ENCODE assay signal across 23 mouse cellular contexts in genomic region chr16:87764668-87765109, GRCm38 (mm10).
A peak's percentile ranks its signal among the peaks of the same experiment; 100 is the strongest.
DNase-seq lines count a peak whose midpoint lies in the region; ATAC-seq and TF ChIP-seq lines count a peak whose summit lies in the region.
"Had no signal": no experiment of that assay in that cellular context is flagged by ENCODE, and none has a peak within 500 bp of the region (broad histone marks: within the 10 kb centered on the region; RNA-seq: fewer than 3 reads in every experiment).

No protein-coding gene starts in this region.

- H3K27me3 ChIP-seq in CH12.LX (replicated peaks), result no peaks in the 10 kb centered on the region
- H3K27me3 ChIP-seq: embryonic facial prominence, embryonic 13.5 days; forebrain, embryonic 12.5 days; hindbrain, embryonic 12.5 days; intestine, embryonic 15.5 days; Patski had no signal

- peak overlapping the region; percentile 36 to 57 (median 51) for H3K4me3 ChIP-seq in CH12.LX (replicated peaks in 1 of 3; ENCODE audit: low read depth in 2 of 3, low read length in 2 of 3, poor library complexity in 1 of 3)
- H3K4me3 ChIP-seq: embryonic facial prominence, embryonic 13.5 days; forebrain, embryonic 12.5 days; heart, embryonic 10.5 days; hindbrain, embryonic 12.5 days; intestine, embryonic 15.5 days had no signal

- H3K4me2 ChIP-seq in CH12.LX (ENCODE audit: insufficient read depth, low read depth, poor library complexity, severe bottlenecking), result peak overlapping the region; percentile 43
- H3K4me2 ChIP-seq: embryonic facial prominence, embryonic 13.5 days; forebrain, embryonic 12.5 days; hindbrain, embryonic 12.5 days; intestine, embryonic 15.5 days had no signal

- no peak; a peak in 1 of 4 replicates for TF ChIP-seq CTCF in CH12.LX (conservative IDR thresholded peaks at IDR 0.05 in 1 of 2, IDR thresholded peaks at IDR 0.05 in 1 of 2; ENCODE audit: low read depth in 2 of 2, low read length in 2 of 2)

- TF ChIP-seq EP300 in CH12.LX (IDR thresholded peaks at IDR 0.05; ENCODE audit: low read length), result peak; percentile 49; the same call in 1 of the 2 replicates

- DNase-seq in CD4-positive helper T cell, adult 2 months (ENCODE audit: low read depth, low spot score), result peak; percentile 71
- peak; percentile 96 for DNase-seq in CH12.LX (ENCODE audit: extremely low read depth)
- DNase-seq in naive thymus-derived CD4-positive, alpha-beta T cell, adult 2 months (ENCODE audit: low read depth), result peak; percentile 59
- DNase-seq in ovary, postnatal 14 days (ENCODE audit: low spot score), result no peak
- DNase-seq in heart, adult 18-20 months, result no peak
- DNase-seq in cerebellum, adult 11 months, result no peak
- DNase-seq: adrenal gland, adult 8-10 months; adrenal gland, postnatal 36 days; cerebellum, adult 8-10 months; cerebellum, postnatal 14 days; gastrocnemius, postnatal 25 days; heart, adult 11 months; heart, postnatal 10 days; heart, postnatal 4 days had no signal

- peak; percentile 75 for ATAC-seq in granulocyte monocyte progenitor cell, adult 5-6 weeks (replicated peaks; ENCODE audit: poor library complexity, severe bottlenecking)
- ATAC-seq: forebrain, embryonic 16.5 days; hindbrain, embryonic 16.5 days; intestine, embryonic 15.5 days; Patski had no signal

- dilution Hi-C loops in CH12.LX (cut with MboI; ENCODE audit: extremely low pct_ligation_motif_present, extremely low pct_unique_long_range_greater_than_20kb, low sequenced_read_pairs), result no loop called here

- H3K79me2 ChIP-seq in CH12.LX (replicated peaks; ENCODE audit: control insufficient read depth, extremely low read depth, insufficient read depth, poor library complexity, severe bottlenecking), result no peaks in the 10 kb centered on the region

- no peaks in the 10 kb centered on the region for H3K9me3 ChIP-seq in CH12.LX (replicated peaks; ENCODE audit: low read length)
- H3K9me3 ChIP-seq: embryonic facial prominence, embryonic 13.5 days; forebrain, embryonic 12.5 days; heart, embryonic 10.5 days; hindbrain, embryonic 12.5 days; intestine, embryonic 15.5 days had no signal

- no peak for TF ChIP-seq RAD21 in CH12.LX (IDR thresholded peaks at IDR 0.05; ENCODE audit: low read depth, low read length)

- no peaks in the 10 kb centered on the region for H3K36me3 ChIP-seq in CH12.LX (replicated peaks in 1 of 2; ENCODE audit: control insufficient read depth in 1 of 2, insufficient read depth in 1 of 2, low read length in 1 of 2)
- H3K36me3 ChIP-seq: embryonic facial prominence, embryonic 13.5 days; forebrain, embryonic 12.5 days; heart, embryonic 10.5 days; hindbrain, embryonic 12.5 days; intestine, embryonic 15.5 days had no signal

- H3K9ac ChIP-seq in CH12.LX (ENCODE audit: insufficient read depth, low read depth), result peak overlapping the region; percentile 48
- H3K9ac ChIP-seq: embryonic facial prominence, embryonic 13.5 days; forebrain, embryonic 12.5 days; hindbrain, embryonic 12.5 days; intestine, embryonic 15.5 days had no signal

- H3K27ac ChIP-seq in CH12.LX (ENCODE audit: insufficient read depth, low read depth), result no peak overlapping the region
- H3K27ac ChIP-seq: embryonic facial prominence, embryonic 13.5 days; forebrain, embryonic 12.5 days; heart, embryonic 10.5 days; hindbrain, embryonic 12.5 days; intestine, embryonic 15.5 days had no signal

- peaks cover 0 to 13% of the 10 kb centered on the region in 2 experiments; a peak in 1 of 4 replicates for H3K4me1 ChIP-seq in CH12.LX (ENCODE audit: control insufficient read depth in 1 of 2, insufficient read depth in 2 of 2)
- H3K4me1 ChIP-seq: embryonic facial prominence, embryonic 13.5 days; forebrain, embryonic 12.5 days; heart, embryonic 10.5 days; hindbrain, embryonic 12.5 days; intestine, embryonic 15.5 days had no signal

- TF ChIP-seq POLR2A in CH12.LX (IDR thresholded peaks at IDR 0.05; ENCODE audit: low read depth, low read length), result peak; percentile 83

- in situ Hi-C loops in CH12.LX (cut with MboI; ENCODE audit: low pct_ligation_motif_present, low pct_unique_long_range_greater_than_20kb, low sequenced_read_pairs), result no loop called here

TF ChIP-seq in CH12.LX, 34 proteins besides CTCF, POLR2A, EP300 and RAD21:
- TF ChIP-seq MAX (IDR thresholded peaks at IDR 0.05; ENCODE audit: low read length) (peak; percentile 80), SMC3 (IDR thresholded peaks at IDR 0.05; ENCODE audit: low read depth, low read length) (no peak), BHLHE40 (IDR thresholded peaks at IDR 0.05; ENCODE audit: low read depth, low read length) (peak; percentile 28; the same call in 1 of the 2 replicates), CHD2 (IDR thresholded peaks at IDR 0.05; ENCODE audit: low read length) (peak; percentile 73; the same call in 1 of the 2 replicates), MYC (IDR thresholded peaks at IDR 0.05; ENCODE audit: low read depth, low read length) (peak; percentile 61; the same call in 1 of the 2 replicates), ZMIZ1 (IDR thresholded peaks at IDR 0.05; ENCODE audit: low read depth, low read length) (peak; percentile 78), MAFK (IDR thresholded peaks at IDR 0.05; ENCODE audit: insufficient replicate concordance, low read length) (peak; percentile 46; the same call in 1 of the 2 replicates), TCF12 (IDR thresholded peaks at IDR 0.05; ENCODE audit: low read depth, low read length) (peak; percentile 87), SIN3A (IDR thresholded peaks at IDR 0.05; ENCODE audit: low read length) (peak; percentile 75), POLR2AphosphoS2 (IDR thresholded peaks at IDR 0.05; ENCODE audit: low read depth, low read length) (peak; percentile 64; the same call in 1 of the 2 replicates), JUND (conservative IDR thresholded peaks at IDR 0.05; ENCODE audit: low read depth, low read length) (peak; percentile 82), HCFC1 (IDR thresholded peaks at IDR 0.05; ENCODE audit: low read depth, low read length) (peak; percentile 73), ZNF384 (IDR thresholded peaks at IDR 0.05; ENCODE audit: low read depth, low read length) (peak; percentile 40; the same call in 1 of the 2 replicates), NELFE (IDR thresholded peaks at IDR 0.05; ENCODE audit: low read depth, low read length) (peak; percentile 85), USF1 (IDR thresholded peaks at IDR 0.05; ENCODE audit: low read depth, low read length) (no peak), ELF1 (IDR thresholded peaks at IDR 0.05; ENCODE audit: low read depth, low read length) (peak; percentile 92), KAT2A (IDR thresholded peaks at IDR 0.05; ENCODE audit: insufficient replicate concordance, low read length) (0 out of 2 replicates have a peak, but pooled peaks have one; percentile 50), MEF2A (IDR thresholded peaks at IDR 0.05; ENCODE audit: borderline replicate concordance, low read depth, low read length) (peak; percentile 49; the same call in 1 of the 2 replicates), RCOR1 (conservative IDR thresholded peaks at IDR 0.05; ENCODE audit: low read depth, low read length) (0 out of 2 replicates have a peak, but pooled peaks have one; percentile 47), TBP (conservative IDR thresholded peaks at IDR 0.05; ENCODE audit: low read depth, low read length) (peak; percentile 88; the same call in 1 of the 2 replicates), GABPA (IDR thresholded peaks at IDR 0.05; ENCODE audit: insufficient replicate concordance, low read depth, low read length) (no peak), ZC3H11A (IDR thresholded peaks at IDR 0.05; ENCODE audit: low read depth, low read length) (no peak), ZKSCAN1 (IDR thresholded peaks at IDR 0.05; ENCODE audit: borderline replicate concordance, low read depth, low read length) (no peak), MXI1 (IDR thresholded peaks at IDR 0.05; ENCODE audit: low read depth, low read length) (peak; percentile 92), USF2 (conservative IDR thresholded peaks at IDR 0.05; ENCODE audit: low read depth, low read length) (no peak), JUN (IDR thresholded peaks at IDR 0.05; ENCODE audit: insufficient read depth, low read depth, low read length) (peak; percentile 66; the same call in 1 of the 2 replicates), MAZ (IDR thresholded peaks at IDR 0.05; ENCODE audit: low read depth, low read length) (peak; percentile 65; the same call in 1 of the 2 replicates), CHD1 (IDR thresholded peaks at IDR 0.05; ENCODE audit: low read depth, low read length) (peak; percentile 62; the same call in 1 of the 2 replicates), ETS1 (conservative IDR thresholded peaks at IDR 0.05; ENCODE audit: low read depth, low read length) (peak; percentile 44; the same call in 1 of the 2 replicates), IRF4 (IDR thresholded peaks at IDR 0.05; ENCODE audit: low read depth, low read length) (peak; percentile 54; the same call in 1 of the 2 replicates), NRF1 (IDR thresholded peaks at IDR 0.05; ENCODE audit: low read depth, low read length) (no peak)

Comparison
In these comparisons a context has a peak if more than half of its experiments do, and no peak if none do; other contexts are left out.
1. DNase-seq: peak in CD4-positive helper T cell, adult 2 months (single experiment), CH12.LX (single experiment) and naive thymus-derived CD4-positive, alpha-beta T cell, adult 2 months (single experiment); none in ovary, postnatal 14 days (single experiment), heart, adult 18-20 months (0 of 2) and cerebellum, adult 11 months (single experiment).